Mouse (Mus musculus): ENCODE results near the gene Btbd11. TPM values are rescaled to one million over a fixed set of nuclear protein-coding genes. Genes with fewer than 3 reads are reported as not detected.

Btbd11 gene
- polyA plus RNA-seq, 1 experiment, result 3.8 TPM

- Histone ChIP-seq H3K4me1 (ENCODE audit: control insufficient read depth, insufficient read depth, low read length) (no peaks in the 10 kb centered on the region), H3K4me3 (replicated peaks; ENCODE audit: extremely low read depth, low read depth, low read length) (no peak overlapping the region)
- DNase-seq, result no peak
- no peak for TF ChIP-seq POLR2A (IDR thresholded peaks at IDR 0.05; ENCODE audit: borderline replicate concordance, extremely low read depth, low read depth, low read length)
- no peak for TF ChIP-seq CTCF (IDR thresholded peaks at IDR 0.05; ENCODE audit: insufficient read depth, low read length)
- WGBS, result 81% methylated on average over 2 of the region's 2 CpGs
These were observed 106.0 kb downstream of the Btbd11 start for GRCm38 (mm10) chr10:85492583-85492982.

- no peaks in the 10 kb centered on the region for H3K4me1 ChIP-seq (ENCODE audit: control insufficient read depth, insufficient read depth, low read length)
- 81% methylated on average over 8 of the region's 8 CpGs for WGBS
- DNase-seq, result no peak
- no peak overlapping the region for H3K4me3 ChIP-seq (replicated peaks; ENCODE audit: extremely low read depth, low read depth, low read length)
- no peak for TF ChIP-seq CTCF (IDR thresholded peaks at IDR 0.05; ENCODE audit: insufficient read depth, low read length)
- no peak for TF ChIP-seq POLR2A (IDR thresholded peaks at IDR 0.05; ENCODE audit: borderline replicate concordance, extremely low read depth, low read depth, low read length)
These were observed 109.7 kb downstream of the Btbd11 start for GRCm38 (mm10) chr10:85496358-85496757.

GRCm38 (mm10) chr10:85496981-85497380 lies 110.4 kb downstream of the Btbd11 start:
- no peak for DNase-seq
- no peaks in the 10 kb centered on the region for H3K4me1 ChIP-seq (ENCODE audit: control insufficient read depth, insufficient read depth, low read length)
- WGBS, result 30% methylated on average over 2 of the region's 2 CpGs
- TF ChIP-seq POLR2A (IDR thresholded peaks at IDR 0.05; ENCODE audit: borderline replicate concordance, extremely low read depth, low read depth, low read length) (no peak), CTCF (IDR thresholded peaks at IDR 0.05; ENCODE audit: insufficient read depth, low read length) (no peak)
- no peak overlapping the region for H3K4me3 ChIP-seq (replicated peaks; ENCODE audit: extremely low read depth, low read depth, low read length)

- TF ChIP-seq POLR2A (IDR thresholded peaks at IDR 0.05; ENCODE audit: borderline replicate concordance, extremely low read depth, low read depth, low read length) (no peak), CTCF (IDR thresholded peaks at IDR 0.05; ENCODE audit: insufficient read depth, low read length) (no peak)
- 82% methylated on average over 5 of the region's 5 CpGs for WGBS
- Histone ChIP-seq H3K4me1 (ENCODE audit: control insufficient read depth, insufficient read depth, low read length) (no peaks in the 10 kb centered on the region), H3K4me3 (replicated peaks; ENCODE audit: extremely low read depth, low read depth, low read length) (no peak overlapping the region)
- DNase-seq, result no peak
These were observed 111.3 kb downstream of the Btbd11 start for GRCm38 (mm10) chr10:85497931-85498330.

- no peaks in the 10 kb centered on the region for H3K4me1 ChIP-seq (ENCODE audit: control insufficient read depth, insufficient read depth, low read length)
- H3K4me3 ChIP-seq (replicated peaks; ENCODE audit: extremely low read depth, low read depth, low read length), result no peak overlapping the region
- TF ChIP-seq POLR2A (IDR thresholded peaks at IDR 0.05; ENCODE audit: borderline replicate concordance, extremely low read depth, low read depth, low read length), result no peak
- TF ChIP-seq CTCF (IDR thresholded peaks at IDR 0.05; ENCODE audit: insufficient read depth, low read length), result no peak
- no peak for DNase-seq
- WGBS, result 74% methylated on average over 9 of the region's 9 CpGs
These were observed 114.0 kb downstream of the Btbd11 start for GRCm38 (mm10) chr10:85500573-85501155.

GRCm38 (mm10) chr10:85501966-85502566 lies 115.5 kb downstream of the Btbd11 start:
- DNase-seq, result no peak
- WGBS, result 46% methylated on average over 5 of the region's 5 CpGs
- TF ChIP-seq CTCF (IDR thresholded peaks at IDR 0.05; ENCODE audit: insufficient read depth, low read length) (no peak), POLR2A (IDR thresholded peaks at IDR 0.05; ENCODE audit: borderline replicate concordance, extremely low read depth, low read depth, low read length) (no peak)
- H3K4me1 ChIP-seq (ENCODE audit: control insufficient read depth, insufficient read depth, low read length), result no peaks in the 10 kb centered on the region
- H3K4me3 ChIP-seq (replicated peaks; ENCODE audit: extremely low read depth, low read depth, low read length), result no peak overlapping the region

- DNase-seq, result no peak
- no peak for TF ChIP-seq POLR2A (IDR thresholded peaks at IDR 0.05; ENCODE audit: borderline replicate concordance, extremely low read depth, low read depth, low read length)
- TF ChIP-seq CTCF (IDR thresholded peaks at IDR 0.05; ENCODE audit: insufficient read depth, low read length), result no peak
- Histone ChIP-seq H3K4me1 (ENCODE audit: control insufficient read depth, insufficient read depth, low read length) (no peaks in the 10 kb centered on the region), H3K4me3 (replicated peaks; ENCODE audit: extremely low read depth, low read depth, low read length) (no peak overlapping the region)
- WGBS, result 67% methylated on average over 9 of the region's 9 CpGs
These were observed 116.0 kb downstream of the Btbd11 start for GRCm38 (mm10) chr10:85502656-85503055.

- 74% methylated on average over 7 of the region's 7 CpGs for WGBS
- no peak for DNase-seq
- no peaks in the 10 kb centered on the region for H3K4me1 ChIP-seq (ENCODE audit: control insufficient read depth, insufficient read depth, low read length)
- TF ChIP-seq POLR2A (IDR thresholded peaks at IDR 0.05; ENCODE audit: borderline replicate concordance, extremely low read depth, low read depth, low read length) (no peak), CTCF (IDR thresholded peaks at IDR 0.05; ENCODE audit: insufficient read depth, low read length) (no peak)
- H3K4me3 ChIP-seq (replicated peaks; ENCODE audit: extremely low read depth, low read depth, low read length), result no peak overlapping the region
These were observed 116.8 kb downstream of the Btbd11 start for GRCm38 (mm10) chr10:85503453-85503852.

GRCm38 (mm10) chr10:85507270-85508050 lies 120.8 kb downstream of the Btbd11 start:
- Histone ChIP-seq H3K4me3 (replicated peaks; ENCODE audit: extremely low read depth, low read depth, low read length) (no peak overlapping the region), H3K4me1 (ENCODE audit: control insufficient read depth, insufficient read depth, low read length) (no peaks in the 10 kb centered on the region)
- WGBS, result 82% methylated on average over 7 of the region's 7 CpGs
- DNase-seq, result no peak
- no peak for TF ChIP-seq POLR2A (IDR thresholded peaks at IDR 0.05; ENCODE audit: borderline replicate concordance, extremely low read depth, low read depth, low read length)
- no peak for TF ChIP-seq CTCF (IDR thresholded peaks at IDR 0.05; ENCODE audit: insufficient read depth, low read length)
